Mouse (Mus musculus) heart, embryonic 12.5 days (tissue): ENCODE results near the gene Rccd1. TPM values are rescaled to one million over a fixed set of nuclear protein-coding genes. Genes with fewer than 3 reads are reported as not detected.

Source experiments
- ATAC-seq: fragments of 200-750 bp; cut with Nextera tagmentation; 2 replicates; pipeline ENCODE4 v1.8.0; 2017; ENCODE audit warnings: moderate TSS enrichment, moderate library complexity; ENCODE audit not compliant: insufficient number of reproducible peaks, low FRiP score
- H3K27ac ChIP-seq: fragments of 300-500 bp; sonication (generic); 2 replicates; pipeline ENCODE4 v1.5.1; 2016; ENCODE audit warnings: mild to moderate bottlenecking, moderate library complexity; ENCODE audit not compliant: poor library complexity, severe bottlenecking
- H3K27me3 ChIP-seq: fragments of 300-500 bp; sonication (generic); replicated peaks from 2 replicates; pipeline ENCODE4 v1.6.1; 2016; ENCODE audit warnings: mild to moderate bottlenecking, moderate library complexity
- H3K36me3 ChIP-seq: fragments of 300-500 bp; sonication (generic); 2 replicates; pipeline ENCODE4 v1.6.1; 2016; ENCODE audit warnings: mild to moderate bottlenecking, moderate library complexity
- H3K4me1 ChIP-seq: fragments of 300-500 bp; sonication (generic); replicated peaks from 2 replicates; pipeline ENCODE4 v1.6.1; 2016; ENCODE audit warnings: mild to moderate bottlenecking
- H3K4me2 ChIP-seq: fragments of 300-500 bp; sonication (generic); 2 replicates; pipeline ENCODE4 v1.6.1; 2016; ENCODE audit warnings: mild to moderate bottlenecking, moderate library complexity
- H3K4me3 ChIP-seq: fragments of 300-500 bp; sonication (generic); 2 replicates; pipeline ENCODE4 v1.5.1; 2016; ENCODE audit warnings: mild to moderate bottlenecking
- H3K9ac ChIP-seq: fragments of 300-500 bp; sonication (generic); 2 replicates; pipeline ENCODE4 v1.6.1; 2016; ENCODE audit warnings: mild to moderate bottlenecking, moderate library complexity
- H3K9me3 ChIP-seq: fragments of 300-500 bp; sonication (generic); replicated peaks from 2 replicates; pipeline ENCODE4 v1.6.1; 2016; ENCODE audit warnings: mild to moderate bottlenecking, moderate library complexity
- WGBS: fragments of 180-500 bp; shearing (Covaris S2); methylation state at CpG from one replicate; pipeline ENCODE4 v1.1.7; 2016; 5-methylcytosine and 5-hydroxymethylcytosine counted together
- polyA plus RNA-seq: library from polyadenylated mRNA; unstranded; fragments of >200 nt; fragmentation: Nextera tagmentation; extraction: Ambion mirVana; gene quantifications from 2 replicates; pipeline ENCODE4 v1.2.1, GENCODE M21; 2016

The Rccd1 gene
- polyA plus RNA-seq, 1 experiment from 2014 or later, result 6.1 TPM

DNA sequence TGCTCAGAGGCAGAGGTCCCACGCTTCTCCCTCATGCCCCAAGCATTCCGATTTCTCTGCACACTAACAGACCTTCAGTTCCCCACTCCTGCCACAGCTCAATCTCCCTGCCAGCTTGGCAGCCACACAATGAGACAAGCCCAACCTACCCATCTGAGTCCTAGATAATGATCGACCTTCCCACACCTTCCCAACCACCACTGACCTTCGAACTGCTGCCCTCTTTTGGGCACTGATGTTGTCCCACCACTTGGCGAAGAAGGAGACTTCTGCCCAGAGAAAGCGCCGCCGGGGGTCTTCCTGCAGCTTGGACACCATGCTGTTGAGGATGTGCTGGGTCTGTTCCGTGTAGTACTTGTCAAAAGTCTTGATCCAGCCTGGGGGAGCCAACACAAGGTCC is 43.8 kb upstream of the Rccd1 start:
- Histone ChIP-seq H3K36me3 (peaks cover 55% of the 10 kb centered on the region), H3K9ac (peak overlapping the region; percentile 43; the same call in 1 of the 2 replicates), H3K4me3 (no peak overlapping the region), H3K9me3 (peaks cover 13% of the 10 kb centered on the region), H3K27ac (peak overlapping the region; percentile 57; the same call in 1 of the 2 replicates), H3K4me1 (peaks cover 22% of the 10 kb centered on the region), H3K4me2 (no peak overlapping the region), H3K27me3 (no peaks in the 10 kb centered on the region)
- no peak for ATAC-seq
- WGBS, result 82% methylated on average over 9 of the region's 9 CpGs

DNA sequence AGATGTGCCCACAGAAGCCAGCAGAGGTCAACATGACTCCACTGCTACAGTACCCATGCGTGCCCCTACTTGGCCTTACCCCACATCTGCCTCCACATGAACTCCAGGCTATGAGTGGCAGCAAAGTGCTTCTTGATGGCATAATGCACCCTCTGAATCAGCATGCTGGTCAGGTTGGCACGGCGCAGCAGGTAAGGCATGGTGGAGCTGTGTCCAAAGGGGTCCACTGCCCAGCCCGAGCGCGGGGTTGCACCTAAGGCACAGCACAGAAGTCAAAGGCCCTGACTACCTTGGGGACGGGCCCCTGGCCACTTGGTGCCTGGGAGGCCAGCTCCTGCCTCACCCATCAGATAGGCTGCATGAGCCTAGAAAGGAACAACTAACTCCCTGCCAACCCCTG is 43.0 kb upstream of the Rccd1 start:
- H3K27ac ChIP-seq, result no peak overlapping the region
- WGBS, result 92% methylated on average over 7 of the region's 7 CpGs
- H3K4me3 ChIP-seq, result no peak overlapping the region
- peaks cover 13% of the 10 kb centered on the region for H3K9me3 ChIP-seq
- peaks cover 63% of the 10 kb centered on the region for H3K36me3 ChIP-seq
- ATAC-seq, result no peak
- no peak overlapping the region for H3K9ac ChIP-seq
- H3K4me1 ChIP-seq, result peaks cover 22% of the 10 kb centered on the region
- H3K27me3 ChIP-seq, result no peaks in the 10 kb centered on the region
- no peak overlapping the region for H3K4me2 ChIP-seq

- H3K27ac ChIP-seq, result no peak overlapping the region
- peaks cover 22% of the 10 kb centered on the region for H3K4me1 ChIP-seq
- no peak overlapping the region for H3K4me3 ChIP-seq
- H3K27me3 ChIP-seq, result no peaks in the 10 kb centered on the region
- peaks cover 13% of the 10 kb centered on the region for H3K9me3 ChIP-seq
- H3K4me2 ChIP-seq, result no peak overlapping the region
- WGBS, result 69% methylated on average over 2 of the region's 2 CpGs
- no peak for ATAC-seq
- no peak overlapping the region for H3K9ac ChIP-seq
- H3K36me3 ChIP-seq, result peaks cover 78% of the 10 kb centered on the region
These were observed 41.5 kb upstream of the Rccd1 start for GRCm38 (mm10) chr7:80365759-80366158.

GRCm38 (mm10) chr7:80360435-80360834 is 36.2 kb upstream of the Rccd1 start:
- no peak for ATAC-seq
- peaks cover 98% of the 10 kb centered on the region for H3K36me3 ChIP-seq
- WGBS, result 40% methylated on average over 3 of the region's 3 CpGs

DNA sequence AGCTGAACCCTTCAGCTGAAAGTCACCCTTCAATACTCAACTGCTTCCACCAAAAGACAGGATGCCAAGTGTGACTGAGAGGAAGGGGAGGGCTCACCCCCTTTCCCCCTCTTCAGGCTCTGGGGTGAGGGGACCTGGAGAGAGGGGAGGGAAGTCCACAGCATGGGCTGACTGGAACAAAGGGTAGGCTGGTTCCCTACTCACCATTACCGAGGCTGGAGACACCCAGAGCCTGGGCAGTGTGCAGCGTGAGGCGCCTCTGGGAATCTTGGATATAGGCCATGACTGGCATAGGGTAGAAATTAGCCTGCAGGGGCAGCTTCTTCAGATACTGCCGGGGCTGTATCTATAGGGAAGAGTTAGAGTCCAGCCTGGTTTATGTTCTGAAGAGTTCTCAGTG is 33.8 kb upstream of the Rccd1 start:
- Histone ChIP-seq H3K4me1 (peaks cover 13% of the 10 kb centered on the region), H3K4me3 (no peak overlapping the region), H3K9ac (no peak overlapping the region), H3K4me2 (no peak overlapping the region), H3K27me3 (no peaks in the 10 kb centered on the region), H3K9me3 (no peaks in the 10 kb centered on the region), H3K27ac (0 out of 2 replicates have a peak overlapping the region, but pooled peaks have one; percentile 61), H3K36me3 (peaks cover 88% of the 10 kb centered on the region)
- ATAC-seq, result no peak
- whole genome bisulfite sequencing, result 66% methylated on average over 4 of the region's 4 CpGs

More at GRCm38 (mm10) chr7:80360435-80360834, 36.2 kb upstream of the Rccd1 start:
- H3K4me1 ChIP-seq, result peaks cover 13% of the 10 kb centered on the region
- no peak overlapping the region for H3K4me3 ChIP-seq
- no peak overlapping the region for H3K27ac ChIP-seq
- H3K27me3 ChIP-seq, result no peaks in the 10 kb centered on the region
- H3K4me2 ChIP-seq, result no peak overlapping the region
- H3K9ac ChIP-seq, result no peak overlapping the region
- peaks cover 13% of the 10 kb centered on the region for H3K9me3 ChIP-seq

DNA sequence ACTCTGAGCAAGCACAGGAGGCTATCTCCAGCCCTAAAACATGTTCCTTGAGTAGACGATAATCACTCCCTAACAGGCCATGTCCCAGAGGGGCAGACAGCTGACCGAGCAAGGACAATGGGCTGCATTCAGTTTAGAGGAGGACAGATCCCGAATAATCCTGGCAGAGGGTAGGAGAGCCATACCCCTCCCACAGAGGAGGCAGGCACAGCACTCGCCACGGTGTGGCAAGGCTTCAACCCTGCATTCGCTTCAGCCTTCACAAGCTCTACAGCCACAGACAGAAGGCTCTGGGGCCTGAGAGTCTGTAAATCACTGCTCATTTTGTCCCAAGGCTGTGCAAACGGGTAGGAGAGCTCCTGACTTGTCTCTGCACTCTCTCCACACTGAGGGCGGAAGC is 32.9 kb upstream of the Rccd1 start:
- Histone ChIP-seq H3K4me3 (no peak overlapping the region), H3K4me1 (peaks cover 13% of the 10 kb centered on the region), H3K9me3 (no peaks in the 10 kb centered on the region), H3K27me3 (no peaks in the 10 kb centered on the region), H3K36me3 (peaks cover 88% of the 10 kb centered on the region), H3K9ac (0 out of 2 replicates have a peak overlapping the region, but pooled peaks have one; percentile 40), H3K4me2 (no peak overlapping the region), H3K27ac (peak overlapping the region; percentile 63)
- 52% methylated on average over 8 of the region's 8 CpGs for WGBS
- ATAC-seq, result peak; percentile 53; the same call in 1 of the 2 replicates

DNA sequence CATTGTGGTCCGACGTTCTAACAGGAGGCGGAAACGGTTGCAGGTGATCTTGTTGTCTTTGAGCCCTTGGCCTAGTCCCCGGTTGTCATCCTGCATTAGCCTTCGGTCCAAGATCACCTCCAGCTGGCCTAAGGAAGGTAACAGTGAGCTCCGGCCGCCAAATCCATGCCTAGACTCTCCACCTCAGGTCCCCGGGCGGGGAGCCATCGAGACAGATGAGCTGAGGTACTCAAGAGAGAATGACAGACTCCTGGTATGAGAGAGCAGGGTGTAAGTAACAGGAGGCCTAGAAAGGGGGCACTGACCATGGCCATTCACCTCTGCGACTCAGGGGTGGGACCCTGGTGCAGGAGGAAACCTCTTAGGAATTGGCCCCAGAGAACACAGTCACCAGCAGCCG is 32.1 kb upstream of the Rccd1 start:
- peak overlapping the region; percentile 63 for H3K27ac ChIP-seq
- 83% methylated on average over 13 of the region's 13 CpGs for WGBS
- H3K4me3 ChIP-seq, result no peak overlapping the region
- no peak for ATAC-seq
- no peak overlapping the region for H3K4me2 ChIP-seq
- peaks cover 13% of the 10 kb centered on the region for H3K4me1 ChIP-seq
- peaks cover 86% of the 10 kb centered on the region for H3K36me3 ChIP-seq
- H3K9ac ChIP-seq, result no peak overlapping the region
- H3K27me3 ChIP-seq, result no peaks in the 10 kb centered on the region
- no peaks in the 10 kb centered on the region for H3K9me3 ChIP-seq

- Histone ChIP-seq H3K27ac (no peak overlapping the region), H3K36me3 (peaks cover 71% of the 10 kb centered on the region), H3K9me3 (no peaks in the 10 kb centered on the region), H3K4me3 (no peak overlapping the region), H3K4me1 (peaks cover 5% of the 10 kb centered on the region), H3K9ac (no peak overlapping the region), H3K27me3 (no peaks in the 10 kb centered on the region), H3K4me2 (no peak overlapping the region)
- ATAC-seq, result no peak
- WGBS, result 91% methylated on average over 8 of the region's 8 CpGs
These were observed 28.7 kb upstream of the Rccd1 start for GRCm38 (mm10) chr7:80352920-80353319.

GRCm38 (mm10) chr7:80350808-80351207 is 26.6 kb upstream of the Rccd1 start:
- Histone ChIP-seq H3K4me1 (peaks cover 7% of the 10 kb centered on the region; the same call in 1 of the 2 replicates), H3K36me3 (peaks cover 51% of the 10 kb centered on the region), H3K27me3 (no peaks in the 10 kb centered on the region), H3K4me2 (no peak overlapping the region), H3K4me3 (no peak overlapping the region), H3K9ac (no peak overlapping the region), H3K9me3 (no peaks in the 10 kb centered on the region), H3K27ac (no peak overlapping the region)
- ATAC-seq, result no peak
- 53% methylated on average over 2 of the region's 2 CpGs for WGBS

DNA sequence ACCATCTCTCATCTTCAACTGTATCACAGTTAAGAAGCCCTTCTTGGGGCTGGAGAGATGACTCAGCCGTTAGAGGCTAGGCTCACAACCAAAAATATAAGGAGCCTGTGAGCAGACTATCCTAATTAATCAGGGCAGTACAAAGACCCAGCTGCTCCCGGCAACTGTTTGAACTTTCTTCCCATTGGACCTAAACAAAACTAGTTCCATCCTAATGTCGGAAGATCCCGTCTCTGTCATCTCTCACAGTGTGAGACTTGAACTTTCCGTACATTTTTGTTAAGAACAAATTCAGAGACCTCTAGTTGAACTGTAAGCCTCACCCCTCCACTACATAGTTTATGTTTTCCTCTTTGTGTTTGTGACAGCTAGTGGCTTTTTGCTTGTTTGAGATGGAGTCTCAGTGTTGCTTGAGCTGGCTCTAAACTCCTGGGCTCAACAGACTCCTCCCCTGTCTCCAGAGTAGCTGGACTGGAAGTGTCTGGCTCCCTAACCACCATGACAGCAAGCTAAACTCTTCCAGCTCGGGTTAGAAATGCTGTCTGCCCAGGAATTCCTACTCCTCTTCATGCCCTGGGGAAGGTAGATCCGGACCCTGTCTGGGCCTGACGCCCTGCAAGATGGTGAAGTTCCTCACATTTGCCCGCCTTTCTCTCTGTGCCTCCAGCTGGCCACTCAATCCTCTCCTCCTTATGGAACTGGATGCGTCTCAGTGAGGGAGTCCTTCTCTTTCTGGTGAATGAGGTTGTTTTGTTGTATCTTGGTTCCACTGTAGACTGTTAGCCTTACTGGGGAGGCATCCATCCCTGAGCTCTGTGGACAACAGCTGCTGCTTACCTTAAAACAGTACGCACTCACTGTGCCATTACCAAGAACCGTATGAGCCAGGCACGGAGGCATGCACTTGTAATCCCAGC is 23.7 kb upstream of the Rccd1 start:
- H3K27me3 ChIP-seq, result no peaks in the 10 kb centered on the region
- H3K9me3 ChIP-seq, result 0 out of 2 replicates have a peak, but pooled peaks cover 4% of the 10 kb centered on the region
- ATAC-seq, result no peak
- H3K4me1 ChIP-seq, result peaks cover 17% of the 10 kb centered on the region
- H3K9ac ChIP-seq, result no peak overlapping the region
- 68% methylated on average over 13 of the region's 13 CpGs for WGBS
- peaks cover 37% of the 10 kb centered on the region for H3K36me3 ChIP-seq
- no peak overlapping the region for H3K4me3 ChIP-seq
- H3K4me2 ChIP-seq, result no peak overlapping the region
- no peak overlapping the region for H3K27ac ChIP-seq

GRCm38 (mm10) chr7:80346830-80347229 is 22.6 kb upstream of the Rccd1 start:
- 0 out of 2 replicates have a peak, but pooled peaks cover 4% of the 10 kb centered on the region for H3K9me3 ChIP-seq
- WGBS, result 66% methylated on average over 5 of the region's 5 CpGs
- no peak overlapping the region for H3K9ac ChIP-seq
- no peak overlapping the region for H3K4me2 ChIP-seq
- H3K27ac ChIP-seq, result no peak overlapping the region
- ATAC-seq, result no peak
- peaks cover 27% of the 10 kb centered on the region for H3K36me3 ChIP-seq
- no peaks in the 10 kb centered on the region for H3K27me3 ChIP-seq
- H3K4me1 ChIP-seq, result peaks cover 26% of the 10 kb centered on the region
- H3K4me3 ChIP-seq, result no peak overlapping the region
